Mouse (Mus musculus): Measurements from ENCODE around the gene Mpv17l.

The Mpv17l gene

GRCm38 (mm10) chr16:13902888-13903483 lies at the start of gene Mpv17l, which contains the start of gene Pdxdc1:
Gene Mpv17l (plus strand): TSS chr16:13903161.
Gene Pdxdc1 (minus strand): TSS chr16:13903131.
- CTCF ChIA-PET: interaction anchor here (0.5 to 1.5 kb wide), 23 partner anchors 14 to 613 kb away, joined by 3 to 8 read pairs (median 3); partner anchors contain the start of gene Fopnl (in 1 of the 4)
- POLR2A ChIA-PET: interaction anchor here in 3 of 4 experiments (0.5 to 4.8 kb wide), 56 partner anchors 8 to 806 kb away, joined by 3 to 28 read pairs (median 4); partner anchors contain the start of genes 2900011O08Rik (in 2 of the 3), Ifitm7 (in 2 of the 3), 3110001I22Rik (in 1 of the 3) and Bfar (in 1 of the 3)

DNA sequence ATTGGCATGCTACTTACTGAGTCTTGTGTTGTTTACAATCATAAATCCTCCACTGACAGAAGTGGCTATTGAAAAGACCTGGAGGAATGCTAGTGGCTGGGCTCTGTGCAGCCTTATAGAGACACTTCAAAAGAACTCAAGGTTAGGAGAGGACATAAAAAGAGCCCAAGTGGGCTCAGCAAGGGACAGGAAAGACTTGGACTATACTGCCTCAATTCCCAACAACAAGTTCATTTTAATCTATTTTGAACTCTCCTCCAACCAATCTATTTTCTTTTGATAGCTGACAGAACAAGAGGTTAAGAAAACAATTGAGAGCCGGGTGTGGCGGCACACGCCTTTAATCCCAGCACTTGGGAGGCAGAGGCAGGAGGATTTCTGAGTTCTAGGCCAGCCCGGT lies 49.1 kb upstream of the Mpv17l start:
- POLR2A ChIA-PET: no interaction called here
- CTCF ChIA-PET: interaction anchor here in 1 of 4 experiments (0.6 kb wide), 2 partner anchors 317 to 322 kb away, joined by 3 to 5 read pairs; no protein-coding TSS in a partner anchor

GRCm38 (mm10) chr16:13866076-13866475 lies 36.9 kb upstream of the Mpv17l start:
- ChIA-PET CTCF (no interaction called here), POLR2A (interaction anchor here in 1 of 4 experiments (0.7 kb wide), 1 partner anchor 230 kb away, joined by 6 read pairs; no protein-coding TSS in a partner anchor)

DNA sequence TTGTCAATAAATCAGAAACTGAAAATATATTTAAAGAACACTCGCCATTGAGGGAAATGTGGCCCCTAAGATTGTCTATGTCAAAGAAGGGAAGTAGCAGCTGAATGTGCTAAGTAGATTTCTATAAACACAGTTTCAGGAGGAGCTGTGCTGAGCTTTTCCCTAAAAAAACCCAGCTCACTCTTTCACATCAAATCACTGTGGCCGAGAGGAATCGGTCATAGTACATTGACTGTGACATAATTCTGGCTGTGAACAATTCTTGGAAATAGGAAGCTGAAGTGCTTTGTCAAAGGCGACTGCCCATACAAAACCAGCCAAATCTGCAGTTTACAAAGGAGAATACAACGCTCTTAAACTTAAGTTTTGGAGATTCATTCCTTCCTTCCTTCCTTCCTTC lies 36.3 kb upstream of the Mpv17l start:
- CTCF ChIA-PET: no interaction called here
- POLR2A ChIA-PET: interaction anchor here in 1 of 4 experiments (0.7 kb wide), 1 partner anchor 230 kb away, joined by 6 read pairs; no protein-coding TSS in a partner anchor

GRCm38 (mm10) chr16:13867406-13867805 lies 35.6 kb upstream of the Mpv17l start:
- CTCF ChIA-PET: interaction anchor here in 1 of 4 experiments (0.6 kb wide), 1 partner anchor 585 kb away, joined by 10 read pairs; no protein-coding TSS in a partner anchor

DNA sequence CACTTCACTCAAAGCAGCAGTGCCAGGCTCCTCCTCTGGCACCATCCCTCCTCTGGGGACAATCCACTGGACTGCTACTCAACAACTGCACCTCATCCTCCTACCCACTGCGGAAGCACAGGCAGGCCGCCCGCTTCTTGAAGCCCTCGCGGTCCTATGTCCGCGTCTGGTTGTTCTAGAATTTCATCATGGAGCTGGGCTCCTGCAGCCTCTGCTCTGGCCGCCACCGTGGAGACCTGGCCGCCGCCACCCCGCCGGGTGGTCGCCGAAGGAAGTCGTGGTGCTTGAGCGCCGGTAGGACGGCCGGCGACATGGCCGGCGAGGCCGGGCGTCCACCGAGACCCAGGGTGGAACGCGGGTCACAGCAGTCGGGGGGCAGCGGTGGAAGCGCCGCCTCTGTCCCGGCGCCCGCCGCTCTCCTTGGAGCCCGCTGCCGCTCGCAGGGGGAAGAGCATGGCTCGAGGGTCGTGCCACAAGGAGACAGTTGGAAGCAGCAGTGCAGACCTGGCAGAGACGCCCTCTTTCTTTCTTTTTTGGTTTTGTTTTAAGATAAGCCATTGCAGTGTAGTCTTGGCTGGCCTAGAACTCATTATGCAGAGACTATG lies 34.9 kb upstream of the Mpv17l start:
- CTCF ChIA-PET: interaction anchor here in 1 of 4 experiments (0.6 kb wide), 1 partner anchor 584 kb away, joined by 10 read pairs; no protein-coding TSS in a partner anchor
- POLR2A ChIA-PET: interaction anchor here in 1 of 4 experiments (0.6 kb wide), 1 partner anchor 97 kb away, joined by 3 read pairs; no protein-coding TSS in a partner anchor

More at GRCm38 (mm10) chr16:13867406-13867805, 35.6 kb upstream of the Mpv17l start:
- POLR2A ChIA-PET: interaction anchor here in 1 of 4 experiments (0.6 kb wide), 1 partner anchor 98 kb away, joined by 3 read pairs; no protein-coding TSS in a partner anchor

DNA sequence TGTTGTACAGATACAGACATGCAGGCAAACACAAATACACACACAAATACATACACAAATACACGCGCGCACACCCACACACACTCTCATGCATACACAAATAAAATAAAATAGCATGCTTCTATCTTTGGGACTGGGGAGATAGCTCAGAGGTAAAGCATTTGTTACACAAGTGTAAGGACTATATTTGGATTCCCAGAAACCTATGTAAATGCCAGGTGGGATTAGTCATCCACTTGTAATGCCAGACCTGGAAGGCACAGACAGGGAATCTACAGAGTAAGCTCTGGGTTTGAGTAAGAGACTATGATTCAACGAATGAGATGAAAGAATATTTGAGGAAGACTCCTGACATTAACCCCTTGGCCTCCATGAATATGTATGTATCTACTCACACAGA lies 27.5 kb upstream of the Mpv17l start:
- ChIA-PET CTCF (no interaction called here), POLR2A (interaction anchor here in 1 of 4 experiments (1.1 kb wide), 1 partner anchor 28 kb away, joined by 4 read pairs; no protein-coding TSS in a partner anchor)

DNA sequence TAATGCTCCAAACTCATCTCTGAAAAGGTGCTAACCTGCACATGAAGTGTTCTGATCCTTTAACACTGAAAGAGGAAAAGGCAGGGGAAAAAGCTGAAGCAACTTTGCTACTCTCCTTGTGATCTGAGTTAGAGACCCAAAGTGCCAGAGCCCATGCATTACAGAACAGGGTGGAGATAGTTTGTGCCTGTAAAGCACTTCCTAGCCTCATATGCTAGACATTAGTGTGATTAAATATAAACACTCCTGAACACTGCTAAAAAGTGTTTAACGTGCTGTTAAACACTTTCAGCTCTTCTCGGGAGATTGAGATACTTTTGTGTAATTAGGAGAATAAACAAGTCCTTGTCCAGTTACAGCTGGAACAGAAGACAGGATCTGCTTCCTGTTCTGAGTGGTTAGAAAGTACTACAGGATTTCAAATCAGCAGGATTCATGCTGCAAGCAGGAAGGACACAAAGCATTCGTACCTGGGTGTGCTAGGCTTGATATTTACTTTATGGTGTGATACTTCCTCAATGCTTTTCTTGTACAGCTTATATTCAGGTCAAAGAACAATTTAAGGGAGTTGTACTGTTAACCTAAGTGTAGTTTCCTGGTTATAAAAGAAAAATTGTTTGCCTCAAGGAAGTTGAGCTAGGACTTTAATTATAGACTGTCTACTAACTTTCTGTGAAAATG lies 19.7 kb upstream of the Mpv17l start:
- CTCF ChIA-PET: interaction anchor here in 1 of 4 experiments (0.7 kb wide), 1 partner anchor 20 kb away, joined by 3 read pairs; the partner anchor contains the start of genes Mpv17l and Pdxdc1
- POLR2A ChIA-PET: interaction anchor here in 3 of 4 experiments (0.5 to 1.5 kb wide), 5 partner anchors 9 to 132 kb away, joined by 3 to 5 read pairs (median 4); partner anchors contain the start of genes Mpv17l (in 1 of the 3) and Pdxdc1 (in 1 of the 3)

DNA sequence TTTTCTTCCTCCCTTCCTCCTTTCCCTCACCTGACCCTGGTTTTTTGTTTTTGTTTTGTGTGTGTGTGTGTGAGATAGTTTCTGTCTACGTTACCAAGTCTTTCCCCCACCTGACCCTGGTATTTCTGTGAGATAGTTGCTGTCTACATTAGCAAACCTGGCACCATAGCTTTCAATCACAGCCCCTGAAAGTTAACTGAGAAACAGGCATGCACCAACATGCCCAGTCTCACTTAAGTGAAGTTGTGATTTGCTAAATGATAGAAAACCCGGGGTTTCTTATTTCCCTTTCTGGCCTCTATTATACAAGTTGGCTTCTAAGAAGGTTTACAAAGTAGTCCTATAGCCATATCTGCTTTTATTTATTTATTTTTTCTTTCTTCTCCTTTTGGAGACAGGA lies 12.5 kb upstream of the Mpv17l start:
- CTCF ChIA-PET: no interaction called here
- POLR2A ChIA-PET: interaction anchor here in 2 of 4 experiments (0.8 to 4.8 kb wide), 3 partner anchors 8 to 12 kb away, joined by 3 to 25 read pairs (median 13); partner anchors contain the start of genes Mpv17l (in 2 of the 2) and Pdxdc1 (in 2 of the 2)

DNA sequence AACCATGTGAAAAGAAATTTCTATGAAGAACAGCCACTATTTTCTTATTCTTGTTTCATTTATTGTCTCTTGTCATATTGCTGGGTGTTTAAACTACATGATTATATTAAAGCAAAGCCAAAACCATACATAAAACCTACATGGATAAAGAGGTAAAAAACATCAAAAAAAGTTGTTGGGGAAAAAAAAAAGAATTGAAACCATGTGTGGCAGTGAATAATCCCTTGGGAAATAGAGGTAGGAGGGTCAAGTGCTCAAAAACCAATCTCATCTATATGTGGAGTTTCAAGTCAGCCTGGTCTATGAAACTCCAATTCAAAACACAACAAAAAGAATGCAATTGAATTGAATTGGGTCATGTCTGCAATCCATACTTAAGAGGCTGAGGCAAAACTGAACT lies 10.1 kb upstream of the Mpv17l start:
- POLR2A ChIA-PET: interaction anchor here in 3 of 4 experiments (0.6 to 4.8 kb wide), 5 partner anchors 10 to 216 kb away, joined by 3 to 25 read pairs (median 5); partner anchors contain the start of genes Mpv17l (in 2 of the 3) and Pdxdc1 (in 2 of the 3)
- CTCF ChIA-PET: no interaction called here

DNA sequence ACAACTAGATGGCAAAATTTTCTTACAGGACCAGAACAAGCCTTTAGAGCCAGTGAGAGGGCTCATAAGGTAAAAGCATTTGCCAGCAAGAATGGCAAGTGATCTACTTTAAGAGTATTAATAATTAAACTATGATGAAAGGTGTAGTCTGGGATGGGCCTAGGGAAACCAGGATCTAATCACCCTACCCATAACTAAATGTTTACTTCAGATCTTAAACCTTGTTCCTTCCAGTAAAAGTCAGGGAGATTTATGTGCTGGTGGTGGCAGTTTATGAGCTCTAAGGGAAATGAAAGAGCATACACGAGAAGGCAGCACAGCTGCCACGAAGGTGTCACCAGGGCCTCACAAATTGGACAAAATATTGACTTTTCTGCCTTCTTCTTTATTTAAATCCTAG lies 8.9 kb upstream of the Mpv17l start:
- ChIA-PET POLR2A (interaction anchor here in 1 of 4 experiments (4.8 kb wide), 1 partner anchor 8 kb away, joined by 25 read pairs; the partner anchor contains the start of genes Mpv17l and Pdxdc1), CTCF (no interaction called here)

DNA sequence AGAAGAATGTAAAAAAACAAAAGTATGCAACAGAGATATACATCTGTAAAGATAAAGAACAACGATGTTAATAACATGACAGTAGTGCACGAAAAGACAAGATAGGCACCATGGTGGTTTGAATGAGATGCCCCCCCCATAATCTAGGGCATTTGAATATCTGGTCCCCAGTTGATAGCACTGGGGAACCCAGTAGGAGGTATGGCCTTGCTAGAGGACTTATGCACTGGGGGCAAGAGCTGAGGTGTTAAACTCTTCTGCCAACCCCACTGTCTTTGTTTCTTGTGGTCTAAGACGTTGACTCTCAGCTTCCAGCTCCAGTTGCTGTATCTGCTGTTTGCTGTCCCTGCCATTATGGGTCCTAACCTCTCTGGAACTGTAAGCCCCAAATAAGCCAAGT lies 7.2 kb upstream of the Mpv17l start:
- ChIA-PET CTCF (no interaction called here), POLR2A (interaction anchor here in 1 of 4 experiments (0.6 to 1.4 kb wide), 3 partner anchors 11 to 265 kb away, joined by 3 read pairs; no protein-coding TSS in a partner anchor)

- ChIA-PET POLR2A (interaction anchor here in 2 of 4 experiments (0.6 to 1.4 kb wide), 5 partner anchors 12 to 265 kb away, joined by 3 read pairs; no protein-coding TSS in a partner anchor), CTCF (no interaction called here)
Observed at GRCm38 (mm10) chr16:13896357-13896756, 6.6 kb upstream of the Mpv17l start.

- CTCF ChIA-PET: no interaction called here
- POLR2A ChIA-PET: interaction anchor here in 2 of 4 experiments (0.6 to 1.2 kb wide), 3 partner anchors 9 to 105 kb away, joined by 3 read pairs; no protein-coding TSS in a partner anchor
Observed at GRCm38 (mm10) chr16:13898981-13899380, 4.0 kb upstream of the Mpv17l start.

GRCm38 (mm10) chr16:13902397-13902831 lies 547 bp upstream of the Mpv17l start:
- CTCF ChIA-PET: interaction anchor here (0.5 to 1.4 kb wide), 7 partner anchors 13 to 500 kb away, joined by 3 to 5 read pairs (median 3); no protein-coding TSS in a partner anchor
- POLR2A ChIA-PET: interaction anchor here in 3 of 4 experiments (0.5 to 4.8 kb wide), 44 partner anchors 7 to 790 kb away, joined by 3 to 28 read pairs (median 4); partner anchors contain the start of genes 2900011O08Rik (in 2 of the 3), Ifitm7 (in 2 of the 3), 3110001I22Rik (in 1 of the 3) and Bfar (in 1 of the 3)

GRCm38 (mm10) chr16:13903488-13903887 lies 527 bp downstream of the Mpv17l start:
- ChIA-PET CTCF (interaction anchor here (0.6 to 1.5 kb wide), 20 partner anchors 15 to 414 kb away, joined by 3 to 8 read pairs (median 3); partner anchors contain the start of gene Fopnl (in 1 of the 4)), POLR2A (interaction anchor here in 3 of 4 experiments (0.5 to 4.8 kb wide), 56 partner anchors 8 to 807 kb away, joined by 3 to 28 read pairs (median 4); partner anchors contain the start of genes 2900011O08Rik (in 2 of the 3), Ifitm7 (in 2 of the 3), 3110001I22Rik (in 1 of the 3) and Bfar (in 1 of the 3))

- ChIA-PET POLR2A (no interaction called here), CTCF (no interaction called here)
Observed at GRCm38 (mm10) chr16:13907297-13907696, 4.3 kb downstream of the Mpv17l start.

DNA sequence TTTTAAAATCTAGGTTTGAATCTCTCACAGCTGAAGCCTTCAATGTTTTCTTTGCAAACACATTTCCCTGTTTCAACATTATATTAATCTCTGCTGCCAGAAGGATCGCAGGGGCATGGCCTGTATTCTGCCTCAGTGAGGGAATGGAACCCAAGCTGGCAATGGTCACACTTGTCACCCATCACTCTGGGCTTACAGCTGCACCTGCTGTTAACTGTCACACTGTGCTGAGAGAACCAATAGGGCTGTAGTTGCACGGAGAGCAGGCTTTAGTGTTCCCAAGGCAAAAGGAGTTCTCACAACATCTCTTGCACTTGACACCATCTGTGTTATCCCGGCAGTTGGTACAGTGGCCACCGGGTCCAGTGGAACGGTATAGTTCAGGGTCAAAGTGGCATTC lies 17.1 kb downstream of the Mpv17l start:
- ChIA-PET POLR2A (no interaction called here), CTCF (no interaction called here)
